Mouse (Mus musculus): ENCODE data around the gene Agap2.

The Agap2 gene

GRCm38 (mm10) chr10:127075080-127075479 lies at the start of gene Agap2:
Gene Agap2 (plus strand): TSS chr10:127075284.
- no peak for DNase-seq (ENCODE audit: low spot score in 2 of 2)

GRCm38 (mm10) chr10:127030336-127031296 lies 44.5 kb upstream of the Agap2 start, which contains the start of gene Tsfm:
Gene Tsfm (minus strand): TSS chr10:127030840.
- peak; percentile 74 to 82 for DNase-seq (ENCODE audit: low spot score in 2 of 2)

DNA sequence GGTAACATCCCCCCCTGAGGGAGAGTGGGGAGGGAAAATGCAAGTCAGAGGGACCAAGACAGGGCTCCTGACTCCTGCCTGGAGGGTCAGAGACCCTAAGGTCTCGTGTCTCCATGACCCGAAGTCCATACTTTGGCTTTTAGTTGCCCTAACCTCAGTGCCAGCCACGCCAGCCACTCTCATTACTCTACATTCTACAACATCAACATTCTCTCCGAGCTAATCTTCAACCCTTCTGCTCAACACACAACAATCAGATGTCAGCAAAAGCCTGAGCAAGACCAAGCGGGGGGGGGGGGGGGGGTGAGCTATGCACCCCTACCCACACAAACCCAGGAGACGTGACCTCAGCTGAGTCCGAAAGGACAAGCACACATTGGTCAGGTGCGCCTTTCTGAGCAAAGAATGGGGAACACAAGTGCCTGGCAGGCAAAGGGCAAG lies 41.8 kb upstream of the Agap2 start:
- no peak for DNase-seq (ENCODE audit: low spot score in 2 of 2)

GRCm38 (mm10) chr10:127036273-127036672 lies 38.8 kb upstream of the Agap2 start:
- no peak for DNase-seq (ENCODE audit: low spot score in 2 of 2)

DNA sequence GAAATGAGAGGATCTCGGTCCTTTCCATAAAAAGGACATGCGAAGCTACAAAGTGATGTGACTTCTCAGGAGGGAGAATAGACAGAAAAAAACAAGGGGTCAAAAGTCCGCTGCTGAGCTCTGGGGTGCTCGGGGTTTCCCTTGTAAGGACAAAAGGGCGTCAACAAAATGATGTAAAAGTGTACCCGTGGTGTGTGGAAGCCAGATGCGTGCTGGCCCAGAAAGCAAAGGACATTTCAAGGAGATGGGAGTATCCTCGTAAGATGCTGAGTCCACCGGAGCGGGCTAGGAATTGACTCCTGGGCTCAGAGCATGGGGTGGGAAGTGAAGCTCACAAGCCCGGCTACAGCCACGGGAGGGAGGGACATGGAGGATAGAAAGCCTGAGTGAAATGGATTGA lies 37.4 kb upstream of the Agap2 start:
- no peak for DNase-seq (ENCODE audit: low spot score in 2 of 2)

GRCm38 (mm10) chr10:127040569-127041214 lies 34.4 kb upstream of the Agap2 start:
- peak; percentile 36 to 45 for DNase-seq (ENCODE audit: low spot score in 2 of 2)

DNA sequence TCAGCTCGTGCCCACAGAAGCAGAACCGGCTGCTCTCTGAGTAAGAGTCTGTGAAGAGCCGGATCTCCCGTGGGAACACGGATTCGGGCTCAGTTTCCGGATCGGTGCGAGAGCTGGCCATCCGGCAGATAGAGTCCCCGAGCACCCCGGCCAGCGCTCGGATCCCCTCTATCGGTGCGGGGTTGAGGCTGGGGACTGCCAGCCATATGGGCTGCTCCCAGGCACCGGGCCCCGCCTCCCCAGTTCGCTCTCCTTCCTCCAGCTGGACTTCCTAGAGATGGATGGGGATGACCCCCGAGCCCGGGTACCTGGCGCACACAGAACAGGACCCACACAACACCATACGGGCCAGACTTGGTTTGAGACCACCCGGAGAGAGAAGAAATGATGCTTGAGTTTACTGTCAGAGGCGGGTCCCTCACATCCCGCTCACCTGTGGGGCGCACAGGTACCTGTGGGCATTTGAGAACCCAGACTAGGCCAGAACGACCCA lies 33.8 kb upstream of the Agap2 start, which contains the start of the genes Mettl1 and Eef1akmt3:
Mettl1 (plus strand) TSS at position 141 of the 493 bp plus-strand sequence.
Eef1akmt3 (minus strand) TSS at position 240 of the 493 bp plus-strand sequence.
- DNase-seq (ENCODE audit: low spot score in 2 of 2) = no peak

GRCm38 (mm10) chr10:127041774-127042338 lies 33.2 kb upstream of the Agap2 start:
- DNase-seq (ENCODE audit: low spot score in 2 of 2) = peak; percentile 84 to 87

DNA sequence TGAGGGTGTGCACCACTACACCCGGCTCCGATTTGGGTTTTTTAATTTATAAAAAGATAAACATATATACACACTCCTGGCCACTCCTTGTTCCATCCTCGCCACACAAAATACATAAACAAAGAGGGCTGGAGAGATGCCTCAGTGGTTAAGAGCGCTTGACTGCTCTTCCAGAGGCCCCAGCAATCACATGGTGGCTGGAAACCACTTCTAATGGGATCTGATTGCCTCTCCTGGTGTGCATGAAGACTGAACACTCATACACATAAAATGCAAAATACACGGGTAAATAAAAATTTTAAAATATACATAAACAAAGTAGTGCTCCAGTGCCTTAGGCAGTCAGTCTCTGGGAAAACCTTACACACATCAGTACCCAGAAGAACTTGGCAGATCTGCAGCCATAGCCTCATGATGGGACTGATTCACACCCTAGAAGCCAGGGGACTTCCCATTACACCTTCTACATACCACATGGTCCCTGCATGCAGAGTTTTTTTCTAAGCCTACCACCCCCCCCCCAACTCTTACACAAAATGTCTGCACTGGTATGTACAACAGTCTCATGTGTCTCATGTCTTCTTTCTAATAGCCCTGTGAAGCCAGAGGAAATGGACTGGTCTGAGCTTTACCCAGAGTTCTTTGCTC lies 32.5 kb upstream of the Agap2 start:
- DNase-seq (ENCODE audit: low spot score in 2 of 2) = no peak

- DNase-seq (ENCODE audit: low spot score in 2 of 2) = no peak
Measured at GRCm38 (mm10) chr10:127043187-127043586, 31.9 kb upstream of the Agap2 start.

GRCm38 (mm10) chr10:127047954-127048353 lies 27.1 kb upstream of the Agap2 start, which contains the start of gene Cyp27b1:
Gene Cyp27b1 (plus strand): TSS chr10:127048250.
- DNase-seq (ENCODE audit: low spot score in 2 of 2) = no peak

DNA sequence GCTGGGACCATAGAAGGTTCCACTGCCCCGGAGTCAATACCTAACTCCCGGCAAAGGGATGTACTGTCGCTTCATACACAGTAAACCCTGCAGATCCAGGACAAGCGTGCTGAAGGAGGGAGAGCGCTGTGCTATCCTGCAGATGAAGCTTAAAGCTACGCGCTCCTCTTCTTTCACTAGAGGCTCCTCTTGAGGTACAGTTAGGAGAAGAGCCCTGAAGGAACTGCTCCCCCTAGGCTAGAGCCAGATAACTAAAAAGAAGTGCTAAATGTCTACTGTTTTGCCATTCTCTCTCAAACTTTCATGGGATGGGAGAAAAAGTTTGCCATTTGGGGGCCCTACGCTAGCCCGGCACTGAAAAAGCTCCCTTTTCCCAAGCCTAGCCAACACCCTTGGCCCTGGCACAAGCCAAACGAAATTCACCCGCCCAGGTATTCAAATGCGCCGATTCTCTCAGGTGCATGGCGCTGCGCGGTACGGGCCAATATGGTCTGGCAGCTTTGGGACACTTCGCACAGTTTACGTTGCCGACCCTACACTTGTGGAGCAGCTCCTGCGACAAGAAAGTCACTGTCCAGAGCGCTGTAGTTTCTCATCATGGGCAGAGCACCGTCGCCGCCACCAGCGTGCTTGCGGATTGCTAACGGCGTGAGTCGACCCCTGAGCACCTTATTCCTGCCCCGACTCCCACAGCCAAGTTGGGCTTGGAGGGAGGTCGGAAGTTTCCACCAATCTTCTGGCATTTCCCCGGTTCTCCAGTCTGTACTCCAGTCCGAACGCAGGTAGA lies 26.3 kb upstream of the Agap2 start:
- DNase-seq (ENCODE audit: low spot score in 2 of 2) = no peak

DNA sequence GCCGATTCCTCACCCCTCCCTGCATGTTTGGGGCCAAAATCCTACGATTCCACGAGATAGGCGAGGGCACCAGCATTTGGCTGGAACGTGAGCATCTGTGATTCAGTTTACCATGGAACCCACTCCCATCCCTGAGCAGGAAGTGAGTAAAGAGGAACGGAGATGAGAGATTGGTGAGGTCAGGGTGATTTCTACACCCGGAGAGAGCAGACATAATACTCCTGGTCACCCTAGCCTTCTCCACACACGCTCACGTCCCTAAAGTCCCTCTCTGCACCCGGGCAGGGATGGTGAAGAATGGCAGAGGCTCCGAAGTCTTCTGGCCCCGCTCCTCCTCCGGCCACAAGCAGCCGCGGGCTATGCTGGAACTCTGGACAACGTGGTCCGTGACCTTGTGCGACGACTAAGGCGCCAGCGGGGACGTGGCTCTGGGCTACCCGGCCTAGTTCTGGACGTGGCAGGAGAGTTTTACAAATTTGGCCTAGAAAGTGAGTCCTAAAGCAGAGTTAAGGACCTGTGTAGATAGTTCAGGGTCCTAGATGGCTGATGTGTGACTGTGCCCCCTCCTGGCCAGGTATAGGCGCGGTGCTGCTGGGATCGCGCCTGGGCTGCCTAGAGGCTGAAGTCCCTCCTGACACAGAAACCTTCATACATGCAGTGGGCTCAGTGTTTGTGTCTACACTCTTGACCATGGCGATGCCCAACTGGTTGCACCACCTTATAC lies 25.5 kb upstream of the Agap2 start:
- DNase-seq (ENCODE audit: low spot score in 2 of 2) = no peak

DNA sequence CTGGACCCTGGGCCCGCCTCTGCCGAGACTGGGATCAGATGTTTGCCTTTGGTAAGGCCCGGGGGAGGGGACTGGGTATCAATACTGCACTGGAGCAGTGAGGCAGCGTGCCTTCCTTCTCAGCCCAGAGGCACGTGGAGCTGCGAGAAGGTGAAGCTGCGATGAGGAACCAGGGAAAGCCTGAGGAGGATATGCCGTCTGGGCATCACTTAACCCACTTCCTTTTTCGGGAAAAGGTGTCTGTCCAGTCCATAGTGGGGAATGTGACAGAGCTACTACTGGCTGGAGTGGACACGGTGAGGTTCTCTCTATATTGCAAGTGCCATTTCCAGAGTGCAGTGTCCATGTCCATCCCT lies 25.0 kb upstream of the Agap2 start:
- DNase-seq (ENCODE audit: low spot score in 2 of 2) = no peak

GRCm38 (mm10) chr10:127054646-127055045 lies 20.4 kb upstream of the Agap2 start:
- DNase-seq (ENCODE audit: low spot score in 2 of 2) = no peak

DNA sequence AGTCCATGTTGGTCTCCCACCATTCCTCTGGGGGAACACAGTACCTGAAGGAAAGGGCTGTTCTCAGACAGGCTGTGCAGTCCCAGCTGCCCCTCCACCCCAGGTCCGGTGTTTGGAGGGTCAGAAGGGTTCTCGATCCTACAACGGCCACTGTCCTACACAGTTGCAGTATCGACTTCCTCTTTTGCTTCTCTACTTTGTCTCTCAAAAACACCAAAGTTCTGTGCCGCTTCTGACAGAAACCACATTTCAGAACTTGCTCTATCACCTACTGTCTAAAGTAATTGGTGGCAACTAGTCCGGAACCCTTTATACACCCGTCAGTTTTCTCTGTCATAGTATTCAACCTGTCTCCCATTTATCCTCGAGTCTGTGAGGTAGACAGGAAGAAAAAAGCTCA lies 19.7 kb upstream of the Agap2 start:
- no peak for DNase-seq (ENCODE audit: low spot score in 2 of 2)

GRCm38 (mm10) chr10:127056490-127056889 lies 18.6 kb upstream of the Agap2 start:
- no peak for DNase-seq (ENCODE audit: low spot score in 2 of 2)

DNA sequence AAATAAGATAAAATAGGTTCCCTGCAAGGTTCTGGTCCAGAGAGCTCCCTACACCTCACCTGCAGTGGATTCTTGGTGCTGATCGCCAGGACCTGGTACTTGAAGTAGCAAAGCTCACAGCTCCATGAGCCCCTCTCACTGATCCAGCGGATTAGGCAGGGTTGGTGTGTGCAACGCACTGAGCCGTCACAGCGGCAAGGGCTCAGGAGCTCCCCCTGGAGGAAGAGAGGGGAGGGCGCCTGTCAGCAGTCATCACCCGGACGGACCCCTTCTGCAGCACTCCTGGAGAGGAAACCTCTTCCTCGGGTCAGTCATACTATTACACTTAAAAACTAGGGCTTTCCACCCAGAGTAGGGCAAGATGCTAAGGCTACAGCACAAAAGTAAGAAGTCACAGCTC lies 16.9 kb upstream of the Agap2 start:
- no peak for DNase-seq (ENCODE audit: low spot score in 2 of 2)

GRCm38 (mm10) chr10:127058708-127059107 lies 16.4 kb upstream of the Agap2 start:
- DNase-seq (ENCODE audit: low spot score in 2 of 2) = no peak

All from right cerebral cortex, postnatal 36 days (tissue).